Mouse (Mus musculus): ENCODE data around the gene Prelid3b. TPM values are rescaled to one million over a fixed set of nuclear protein-coding genes. Genes with fewer than 3 reads are reported as not detected.

Gene Prelid3b
- polyA plus RNA-seq, 1 experiment: 90.0 TPM

DNA sequence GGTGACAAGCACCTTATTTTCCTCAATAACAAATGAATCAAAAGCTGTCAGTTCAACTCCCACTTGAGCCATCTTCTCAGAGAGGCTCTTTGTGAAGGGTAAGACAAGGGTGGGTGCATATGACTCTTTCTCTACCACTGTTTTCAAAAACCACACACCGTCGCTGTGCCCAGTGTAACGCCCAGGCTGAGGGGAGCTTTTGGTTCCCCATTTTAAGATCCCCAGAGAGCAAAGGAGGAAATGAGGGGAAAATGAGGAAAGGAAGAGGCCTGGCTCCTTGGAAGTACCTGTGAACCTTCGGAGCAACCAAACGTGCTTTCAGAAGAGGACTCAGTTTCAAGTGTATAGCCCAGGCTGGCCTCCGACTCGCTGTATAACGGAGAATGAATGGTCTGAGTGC is 36.9 kb upstream of the Prelid3b start:
- TF ChIP-seq CEBPB (IDR thresholded peaks at IDR 0.05; ENCODE audit: low read depth) (no peak), MYOG (IDR thresholded peaks at IDR 0.05; ENCODE audit: control insufficient read depth, extremely low read depth, insufficient read length) (no peak), MYOD1 (IDR thresholded peaks at IDR 0.05; ENCODE audit: control insufficient read depth, insufficient read length, low read depth) (no peak)
- Histone ChIP-seq H3K4me3 (ENCODE audit: insufficient read depth, poor library complexity, severe bottlenecking) (no peak overlapping the region), H3K27me3 (ENCODE audit: control insufficient read depth, insufficient read depth, insufficient read length) (no peaks in the 10 kb centered on the region), H3K79me3 (ENCODE audit: low read depth) (no peaks in the 10 kb centered on the region), H3K79me2 (ENCODE audit: control insufficient read depth, insufficient read depth) (no peaks in the 10 kb centered on the region), H3ac (ENCODE audit: control insufficient read depth, insufficient read length, low read depth) (no peak overlapping the region), H3K36me3 (ENCODE audit: control insufficient read depth, insufficient read depth) (no peaks in the 10 kb centered on the region)

DNA sequence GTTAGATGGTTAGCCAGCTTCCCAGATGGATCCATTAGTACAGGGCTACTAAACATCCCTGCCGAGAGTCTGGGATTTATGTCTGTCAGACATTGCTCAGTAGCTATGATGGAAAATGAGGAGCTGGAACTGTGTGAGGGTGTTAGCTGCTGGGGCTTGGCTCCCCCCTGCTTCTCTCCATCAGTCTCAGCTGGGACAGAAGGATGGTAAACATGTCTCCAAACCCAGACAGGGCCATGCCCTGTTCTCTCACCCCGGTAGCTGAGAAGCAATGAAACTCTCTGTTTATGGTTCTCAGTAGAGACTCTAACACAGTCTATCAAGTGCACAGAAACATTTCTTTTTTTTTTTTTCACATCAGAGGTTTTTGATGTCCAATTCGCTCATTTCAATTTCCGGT is 35.1 kb upstream of the Prelid3b start:
- Histone ChIP-seq H3ac (ENCODE audit: control insufficient read depth, insufficient read length, low read depth) (no peak overlapping the region), H3K79me3 (ENCODE audit: low read depth) (no peaks in the 10 kb centered on the region), H3K27me3 (ENCODE audit: control insufficient read depth, insufficient read depth, insufficient read length) (no peaks in the 10 kb centered on the region), H3K79me2 (ENCODE audit: control insufficient read depth, insufficient read depth) (no peaks in the 10 kb centered on the region), H3K36me3 (ENCODE audit: control insufficient read depth, insufficient read depth) (no peaks in the 10 kb centered on the region), H3K4me3 (ENCODE audit: insufficient read depth, poor library complexity, severe bottlenecking) (no peak overlapping the region)
- TF ChIP-seq MYOD1 (IDR thresholded peaks at IDR 0.05; ENCODE audit: control insufficient read depth, insufficient read length, low read depth) (no peak), MYOG (IDR thresholded peaks at IDR 0.05; ENCODE audit: control insufficient read depth, extremely low read depth, insufficient read length) (no peak), CEBPB (IDR thresholded peaks at IDR 0.05; ENCODE audit: low read depth) (no peak), MAX (IDR thresholded peaks at IDR 0.05) (no peak), USF1 (IDR thresholded peaks at IDR 0.05; ENCODE audit: low read depth) (no peak), FOSL1 (IDR thresholded peaks at IDR 0.05; ENCODE audit: insufficient read depth, low read length, poor library complexity, severe bottlenecking) (no peak), CTCF (IDR thresholded peaks at IDR 0.05; ENCODE audit: control insufficient read depth, insufficient read depth, insufficient read length) (no peak)

DNA sequence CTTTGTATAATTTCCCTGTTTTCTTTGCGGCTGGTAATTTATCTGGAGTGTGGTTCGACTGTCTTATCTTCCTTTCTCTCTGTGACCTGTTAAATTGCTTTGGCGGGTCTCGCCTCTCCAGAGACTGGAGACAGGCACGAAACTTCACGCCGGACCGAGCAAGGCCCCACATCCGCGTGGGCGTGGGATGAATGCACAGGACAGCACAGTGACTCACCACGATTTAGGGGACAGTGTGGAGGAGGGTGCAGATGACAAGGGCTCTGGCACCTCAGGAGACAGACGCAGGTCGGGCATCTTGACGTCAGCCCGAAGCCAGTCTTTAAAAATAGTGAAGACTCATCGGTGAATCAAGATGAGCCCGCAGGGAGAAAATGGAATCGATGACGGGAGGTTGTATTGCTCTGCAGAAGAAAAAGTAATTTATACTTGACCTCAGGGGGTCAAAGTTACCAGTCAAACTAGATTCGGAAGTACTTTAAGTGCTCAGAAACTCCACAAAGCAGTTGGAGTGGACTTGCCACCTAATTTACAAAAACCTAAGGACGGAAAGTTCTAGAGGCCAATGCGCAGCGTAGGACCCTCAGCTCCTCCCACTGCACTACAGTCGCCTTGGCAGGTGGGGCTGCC is 30.1 kb upstream of the Prelid3b start:
- no peaks in the 10 kb centered on the region for H3K27me3 ChIP-seq (ENCODE audit: control insufficient read depth, insufficient read depth, insufficient read length)
- no peaks in the 10 kb centered on the region for H3K79me2 ChIP-seq (ENCODE audit: control insufficient read depth, insufficient read depth)

DNA sequence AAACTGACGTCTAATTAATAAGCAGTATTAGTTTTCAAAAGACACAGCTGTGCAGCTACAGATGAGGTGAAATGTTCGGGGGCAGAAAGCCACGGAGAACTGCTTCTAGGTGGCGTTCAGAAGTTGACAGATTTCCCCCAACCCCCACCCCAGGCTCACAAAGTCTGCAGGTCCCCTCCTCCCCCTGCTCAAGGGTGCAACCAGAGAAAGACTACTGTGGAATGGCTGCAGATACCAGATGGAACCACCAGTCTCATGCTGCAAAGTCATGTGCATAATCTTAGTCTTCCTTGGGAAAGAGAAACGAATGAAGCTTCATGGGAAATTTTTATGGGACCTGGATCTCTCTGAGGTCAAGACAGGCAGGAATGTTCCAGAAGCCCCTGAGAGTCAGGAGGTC is 29.4 kb upstream of the Prelid3b start:
- TF ChIP-seq MYOG (IDR thresholded peaks at IDR 0.05; ENCODE audit: control insufficient read depth, extremely low read depth, insufficient read length) (no peak), CTCF (IDR thresholded peaks at IDR 0.05; ENCODE audit: control insufficient read depth, insufficient read depth, insufficient read length) (no peak), FOSL1 (IDR thresholded peaks at IDR 0.05; ENCODE audit: insufficient read depth, low read length, poor library complexity, severe bottlenecking) (no peak), MYOD1 (IDR thresholded peaks at IDR 0.05; ENCODE audit: control insufficient read depth, insufficient read length, low read depth) (no peak), USF1 (IDR thresholded peaks at IDR 0.05; ENCODE audit: low read depth) (no peak), CEBPB (IDR thresholded peaks at IDR 0.05; ENCODE audit: low read depth) (no peak)
- no peaks in the 10 kb centered on the region for H3K36me3 ChIP-seq (ENCODE audit: control insufficient read depth, insufficient read depth)
- no peak overlapping the region for H3K4me3 ChIP-seq (ENCODE audit: insufficient read depth, poor library complexity, severe bottlenecking)
- no peak overlapping the region for H3ac ChIP-seq (ENCODE audit: control insufficient read depth, insufficient read length, low read depth)
- H3K27me3 ChIP-seq (ENCODE audit: control insufficient read depth, insufficient read depth, insufficient read length): no peaks in the 10 kb centered on the region
- H3K79me3 ChIP-seq (ENCODE audit: low read depth): no peaks in the 10 kb centered on the region
- no peaks in the 10 kb centered on the region for H3K79me2 ChIP-seq (ENCODE audit: control insufficient read depth, insufficient read depth)

More for the DNA sequence above, 30.1 kb upstream of the Prelid3b start:
- Histone ChIP-seq H3ac (ENCODE audit: control insufficient read depth, insufficient read length, low read depth) (no peak overlapping the region), H3K79me3 (ENCODE audit: low read depth) (no peaks in the 10 kb centered on the region), H3K36me3 (ENCODE audit: control insufficient read depth, insufficient read depth) (no peaks in the 10 kb centered on the region), H3K4me3 (ENCODE audit: insufficient read depth, poor library complexity, severe bottlenecking) (no peak overlapping the region)
- TF ChIP-seq FOSL1 (IDR thresholded peaks at IDR 0.05; ENCODE audit: insufficient read depth, low read length, poor library complexity, severe bottlenecking) (no peak), CEBPB (IDR thresholded peaks at IDR 0.05; ENCODE audit: low read depth) (no peak), MYOG (IDR thresholded peaks at IDR 0.05; ENCODE audit: control insufficient read depth, extremely low read depth, insufficient read length) (no peak), MAX (IDR thresholded peaks at IDR 0.05) (no peak)

DNA sequence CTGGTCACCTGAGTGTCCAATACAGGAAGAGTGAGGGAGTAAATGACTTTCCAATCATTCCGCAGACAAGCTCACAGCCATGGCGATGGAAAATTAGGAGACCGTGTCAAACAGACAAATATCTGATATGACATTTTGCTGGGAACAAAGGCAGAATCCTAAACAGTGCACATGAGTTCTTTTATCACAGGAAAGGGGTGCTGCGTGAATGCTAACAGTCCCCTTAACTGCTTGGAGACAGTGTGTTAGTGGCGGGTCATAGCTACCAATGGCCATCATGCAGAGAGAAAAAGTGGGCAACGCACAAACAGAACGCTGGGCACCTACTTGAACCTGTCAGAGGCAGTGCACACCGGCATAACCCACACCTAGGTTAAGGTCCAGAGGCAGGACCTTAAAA is 28.6 kb upstream of the Prelid3b start:
- Histone ChIP-seq H3ac (ENCODE audit: control insufficient read depth, insufficient read length, low read depth) (no peak overlapping the region), H3K79me2 (ENCODE audit: control insufficient read depth, insufficient read depth) (no peaks in the 10 kb centered on the region), H3K79me3 (ENCODE audit: low read depth) (no peaks in the 10 kb centered on the region), H3K36me3 (ENCODE audit: control insufficient read depth, insufficient read depth) (no peaks in the 10 kb centered on the region), H3K4me3 (ENCODE audit: insufficient read depth, poor library complexity, severe bottlenecking) (no peak overlapping the region), H3K27me3 (ENCODE audit: control insufficient read depth, insufficient read depth, insufficient read length) (no peaks in the 10 kb centered on the region)
- TF ChIP-seq FOSL1 (IDR thresholded peaks at IDR 0.05; ENCODE audit: insufficient read depth, low read length, poor library complexity, severe bottlenecking): no peak
- no peak for TF ChIP-seq MAX (IDR thresholded peaks at IDR 0.05)
- no peak for TF ChIP-seq USF1 (IDR thresholded peaks at IDR 0.05; ENCODE audit: low read depth)
- TF ChIP-seq MYOD1 (IDR thresholded peaks at IDR 0.05; ENCODE audit: control insufficient read depth, insufficient read length, low read depth): no peak
- TF ChIP-seq MYOG (IDR thresholded peaks at IDR 0.05; ENCODE audit: control insufficient read depth, extremely low read depth, insufficient read length): no peak
- TF ChIP-seq CTCF (IDR thresholded peaks at IDR 0.05; ENCODE audit: control insufficient read depth, insufficient read depth, insufficient read length): no peak
- TF ChIP-seq CEBPB (IDR thresholded peaks at IDR 0.05; ENCODE audit: low read depth): no peak

DNA sequence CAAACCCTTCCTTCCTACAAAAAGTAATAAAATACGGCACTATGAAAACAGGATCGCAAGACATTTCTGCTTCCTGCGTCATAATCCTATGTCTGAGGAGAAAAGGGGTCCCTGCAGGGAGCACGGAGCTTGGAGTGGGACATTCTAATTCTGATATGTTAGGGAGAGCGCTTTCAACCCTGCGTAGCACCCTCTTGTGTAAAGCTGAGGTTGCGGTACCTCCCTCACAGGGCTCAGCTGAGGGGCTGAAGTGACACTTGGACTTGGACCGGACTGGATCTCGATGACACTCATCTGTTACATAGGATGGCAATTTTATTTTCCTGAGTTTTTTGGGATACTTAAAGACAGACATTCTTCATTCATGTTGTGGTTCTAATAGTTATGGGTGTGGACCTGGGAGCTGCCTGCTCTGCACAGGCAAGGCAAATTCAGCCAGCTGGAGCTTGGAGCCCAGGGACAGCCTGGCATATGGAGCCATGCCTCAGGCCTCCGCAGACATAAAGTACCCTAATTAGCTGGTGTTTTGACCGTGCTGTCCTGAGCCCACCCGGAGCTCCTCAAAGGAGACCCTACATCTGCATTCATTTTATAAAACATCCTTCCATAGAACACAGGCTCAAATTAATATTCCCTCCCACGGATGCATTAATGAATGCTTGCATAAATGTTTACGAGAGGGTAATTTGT is 28.1 kb upstream of the Prelid3b start:
- no peak for TF ChIP-seq FOSL1 (IDR thresholded peaks at IDR 0.05; ENCODE audit: insufficient read depth, low read length, poor library complexity, severe bottlenecking)
- TF ChIP-seq MYOD1 (IDR thresholded peaks at IDR 0.05; ENCODE audit: control insufficient read depth, insufficient read length, low read depth): no peak
- TF ChIP-seq USF1 (IDR thresholded peaks at IDR 0.05; ENCODE audit: low read depth): no peak
- no peak for TF ChIP-seq MAX (IDR thresholded peaks at IDR 0.05)
- TF ChIP-seq MYOG (IDR thresholded peaks at IDR 0.05; ENCODE audit: control insufficient read depth, extremely low read depth, insufficient read length): no peak
- TF ChIP-seq CTCF (IDR thresholded peaks at IDR 0.05; ENCODE audit: control insufficient read depth, insufficient read depth, insufficient read length): no peak
- no peak for TF ChIP-seq CEBPB (IDR thresholded peaks at IDR 0.05; ENCODE audit: low read depth)
- Histone ChIP-seq H3K27me3 (ENCODE audit: control insufficient read depth, insufficient read depth, insufficient read length) (no peaks in the 10 kb centered on the region), H3K4me3 (ENCODE audit: insufficient read depth, poor library complexity, severe bottlenecking) (no peak overlapping the region), H3K79me3 (ENCODE audit: low read depth) (no peaks in the 10 kb centered on the region), H3ac (ENCODE audit: control insufficient read depth, insufficient read length, low read depth) (no peak overlapping the region), H3K36me3 (ENCODE audit: control insufficient read depth, insufficient read depth) (no peaks in the 10 kb centered on the region), H3K79me2 (ENCODE audit: control insufficient read depth, insufficient read depth) (no peaks in the 10 kb centered on the region)
